Comparison of ENCODE assay signal across 27 mouse cellular contexts in the genomic region with DNA sequence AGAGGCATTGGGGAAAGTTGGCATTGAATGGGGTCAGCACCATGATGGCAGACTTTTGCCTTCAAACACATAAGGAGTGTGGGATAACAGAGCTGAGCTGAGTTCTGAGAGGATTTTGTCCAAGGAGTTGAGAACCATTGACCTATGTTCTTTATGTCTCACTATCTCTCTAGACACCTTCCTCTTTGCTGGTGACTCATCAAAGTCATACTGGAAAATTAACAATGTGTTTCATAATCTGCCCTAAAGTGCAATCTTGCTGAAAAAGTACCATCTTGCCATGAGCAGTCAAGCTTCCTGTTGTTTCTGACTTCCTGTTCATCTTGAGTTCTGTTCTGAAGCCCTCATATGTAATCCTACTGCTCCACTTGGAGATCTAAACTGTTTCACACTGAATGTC. TPM values are rescaled to one million over a fixed set of nuclear protein-coding genes. Genes with fewer than 3 reads are reported as not detected.
A peak's percentile ranks its signal among the peaks of the same experiment; 100 is the strongest.
DNase-seq lines count a peak whose midpoint lies in the region; ATAC-seq and TF ChIP-seq lines count a peak whose summit lies in the region.
"Had no signal": no experiment of that assay in that cellular context is flagged by ENCODE, and none has a peak within 500 bp of the region (broad histone marks: within the 10 kb centered on the region; RNA-seq: fewer than 3 reads in every experiment).

No protein-coding gene starts in this region.

- H3K36me3 ChIP-seq in G1E (replicated peaks) (no peaks in the 10 kb centered on the region), macrophage (ENCODE audit: inconsistent target) (no peaks in the 10 kb centered on the region)
- H3K36me3 ChIP-seq: embryonic facial prominence, embryonic 15.5 days; forebrain, embryonic 10.5 days; heart, embryonic 13.5 days had no signal

- TF ChIP-seq CTCF in G1E (IDR thresholded peaks at IDR 0.05; ENCODE audit: low read depth, low read length), result no peak

- no peaks in the 10 kb centered on the region for H3K27me3 ChIP-seq in G1E (ENCODE audit: insufficient read depth, low read length)
- H3K27me3 ChIP-seq: embryonic facial prominence, embryonic 15.5 days; heart, embryonic 13.5 days had no signal

- no peaks in the 10 kb centered on the region for H3K79me2 ChIP-seq in macrophage (ENCODE audit: inconsistent target)

- H3K9me3 ChIP-seq in G1E (replicated peaks), result no peaks in the 10 kb centered on the region
- H3K9me3 ChIP-seq: embryonic facial prominence, embryonic 15.5 days had no signal

- intact Hi-C loops in left cerebral cortex, postnatal 25 days (cut with DNase I), result no loop called here

- DNase-seq in 416B (ENCODE audit: low read depth), result peak; percentile 97
- peak; percentile 18 for DNase-seq in G1E (ENCODE audit: low spot score)
- DNase-seq in thymus, postnatal 14 days, result no peak
- DNase-seq in left cerebral cortex, postnatal 25 days (ENCODE audit: low spot score in 2 of 2), result no peak
- DNase-seq in cerebellum, adult 11-12 months, result no peak
- DNase-seq: adrenal gland, postnatal 25 days; cerebellum, postnatal 25 days; heart, postnatal 4 days; midbrain, embryonic 14.5 days; spleen, adult 18-20 months had no signal

- H3K27ac ChIP-seq in macrophage, result peak overlapping the region; percentile 95
- H3K27ac ChIP-seq: embryonic facial prominence, embryonic 15.5 days; forebrain, embryonic 10.5 days; heart, embryonic 13.5 days; kidney, postnatal 0 days had no signal

- H3K4me3 ChIP-seq in G1E (ENCODE audit: low read depth, low read length) (no peak overlapping the region), macrophage (ENCODE audit: inconsistent target) (no peak overlapping the region)
- H3K4me3 ChIP-seq: embryonic facial prominence, embryonic 15.5 days; forebrain, embryonic 10.5 days; heart, embryonic 13.5 days; myocyte had no signal

- H3K4me1 ChIP-seq in G1E (ENCODE audit: insufficient read depth, low read depth, low read length), result peaks cover 15% of the 10 kb centered on the region
- H3K4me1 ChIP-seq: embryonic facial prominence, embryonic 15.5 days; forebrain, embryonic 10.5 days; heart, embryonic 13.5 days had no signal

- peak; percentile 93 for ATAC-seq in G1E (ENCODE audit: extremely low read depth, insufficient number of reproducible peaks, low FRiP score, poor library complexity, severe bottlenecking)
- ATAC-seq in granulocyte monocyte progenitor cell, adult 5-6 weeks (replicated peaks; ENCODE audit: poor library complexity, severe bottlenecking), result peak; percentile 91
- no peak for ATAC-seq in erythroblast, adult 5-6 weeks (replicated peaks; ENCODE audit: low FRiP score, poor library complexity, severe bottlenecking)
- ATAC-seq: hindbrain, embryonic 16.5 days; intestine, embryonic 16.5 days had no signal

RNA-seq across cellular contexts. Expression of gene Clec4d, which starts 9.2 kb away (rescaled TPM):
- 18.9 and 28.7 TPM in 2 replicates for total RNA-seq in G1E (2014; fragmentation: Nextera tagmentation)
- 12.6 and 14.1 TPM in 2 replicates for total RNA-seq in G1E (2017)
- 0.44 and 0.91 TPM in 2 replicates for polyA plus RNA-seq in G1E (2012)
- 5.1 and 10.7 TPM in 2 replicates for total RNA-seq in granulocyte monocyte progenitor cell, adult 5-6 weeks (2014; fragmentation: Nextera tagmentation)
- total RNA-seq in granulocyte monocyte progenitor cell, adult 5-6 weeks (2017), result 5.8 and 7.8 TPM in 2 replicates
- 1,000 to 10,000 TPM in 8 of 26 experiments, 100 to 1,000 TPM in 18; 106 to 2,736 (median 498) TPM for total RNA-seq in macrophage (2018; cell fraction: chromatin; rRNA removed)
- 1,000 to 10,000 TPM in 4 of 26 experiments, 100 to 1,000 TPM in 22; 230 to 1,458 (median 586) TPM for total RNA-seq in macrophage (2018; cell fraction: cytosol; rRNA removed)
- total RNA-seq in macrophage (2018; cell fraction: nucleus; rRNA removed), result 1,000 to 10,000 TPM in 7 of 26 experiments, 100 to 1,000 TPM in 19; 113 to 1,952 (median 453) TPM
- 522 to 1,042 TPM (median 881 TPM) in 3 replicates for polyA plus RNA-seq in macrophage (2018)
- total RNA-seq in left cerebral cortex, postnatal 25 days (2021), result not detected
- total RNA-seq in erythroblast, adult 5-6 weeks (2015; ENCODE audit: low replicate concordance), result 1.9 and 8.8 TPM in 2 replicates
- total RNA-seq in erythroblast, adult 5-6 weeks (2017; ENCODE audit: low replicate concordance), result 10.2 and 11.8 TPM in 2 replicates
- total RNA-seq: gastrocnemius, adult 8-10 months; layer of hippocampus, postnatal 14 days; left cerebral cortex, postnatal 10 days had no signal
- polyA plus RNA-seq: forebrain, embryonic 10.5 days; heart, embryonic 13.5 days; hindbrain, embryonic 16.5 days; midbrain, embryonic 14.5 days; myocyte; neural tube, embryonic 14.5 days; stomach, embryonic 14.5 days had no signal

RNA-seq across cellular contexts. Expression of gene Clec4n, which starts 23.1 kb away (rescaled TPM):
- total RNA-seq in G1E (2014; fragmentation: Nextera tagmentation), result not detected in 2 replicates
- total RNA-seq in G1E (2017), result 1.5 and 3.5 TPM in 2 replicates
- not detected in 2 replicates for polyA plus RNA-seq in G1E (2012)
- not detected in 2 replicates for total RNA-seq in granulocyte monocyte progenitor cell, adult 5-6 weeks (2014; fragmentation: Nextera tagmentation)
- 0.57 TPM in 1 of 2 replicates, not detected in the other for total RNA-seq in granulocyte monocyte progenitor cell, adult 5-6 weeks (2017)
- total RNA-seq in macrophage (2018; cell fraction: chromatin; rRNA removed), result 100 to 1,000 TPM in 3 of 26 experiments, 10 to 100 TPM in 20, 1 to 10 TPM in 3; 4.9 to 246 (median 20.3) TPM
- total RNA-seq in macrophage (2018; cell fraction: cytosol; rRNA removed), result 100 to 1,000 TPM in 16 of 26 experiments, 10 to 100 TPM in 10; 39.3 to 367 (median 181) TPM
- 100 to 1,000 TPM in 12 of 26 experiments, 10 to 100 TPM in 14; 21.8 to 385 (median 70.8) TPM for total RNA-seq in macrophage (2018; cell fraction: nucleus; rRNA removed)
- 241 to 528 TPM (median 280 TPM) in 3 replicates for polyA plus RNA-seq in macrophage (2018)
- total RNA-seq in left cerebral cortex, postnatal 25 days (2021), result not detected
- 2.9 TPM in 1 of 2 replicates, not detected in the other for total RNA-seq in erythroblast, adult 5-6 weeks (2015; ENCODE audit: low replicate concordance)
- total RNA-seq in erythroblast, adult 5-6 weeks (2017; ENCODE audit: low replicate concordance), result 4.5 TPM in 1 of 2 replicates, not detected in the other
- total RNA-seq: left cerebral cortex, postnatal 10 days had no signal
- polyA plus RNA-seq: myocyte; neural tube, embryonic 14.5 days had no signal

RNA-seq across cellular contexts. Expression of gene Clec4e, which starts 36.9 kb away (rescaled TPM):
- total RNA-seq in G1E (2014; fragmentation: Nextera tagmentation) (20.8 and 24.5 TPM in 2 replicates), G1E (2017) (13.6 and 14.9 TPM in 2 replicates)
- polyA plus RNA-seq in G1E (2012) (0.20 and 0.29 TPM in 2 replicates), macrophage (2018) (12.6 to 34.8 TPM (median 12.7 TPM) in 3 replicates)
- 16.3 and 20.5 TPM in 2 replicates for total RNA-seq in granulocyte monocyte progenitor cell, adult 5-6 weeks (2014; fragmentation: Nextera tagmentation)
- 20.9 and 23.7 TPM in 2 replicates for total RNA-seq in granulocyte monocyte progenitor cell, adult 5-6 weeks (2017)
- total RNA-seq in macrophage (2018; cell fraction: chromatin; rRNA removed), result 1,000 to 10,000 TPM in 10 of 26 experiments, 100 to 1,000 TPM in 13, 10 to 100 TPM in 3; 12.1 to 3,481 (median 600) TPM
- total RNA-seq in macrophage (2018; cell fraction: cytosol; rRNA removed), result 1,000 to 10,000 TPM in 2 of 26 experiments, 100 to 1,000 TPM in 17, 10 to 100 TPM in 7; 12.4 to 1,445 (median 317) TPM
- total RNA-seq in macrophage (2018; cell fraction: nucleus; rRNA removed), result 1,000 to 10,000 TPM in 15 of 26 experiments, 100 to 1,000 TPM in 9, 10 to 100 TPM in 2; 22.2 to 4,021 (median 1,222) TPM
- not detected for total RNA-seq in left cerebral cortex, postnatal 25 days (2021)
- 7.3 and 9.0 TPM in 2 replicates for total RNA-seq in erythroblast, adult 5-6 weeks (2015; ENCODE audit: low replicate concordance)
- 8.1 and 8.5 TPM in 2 replicates for total RNA-seq in erythroblast, adult 5-6 weeks (2017; ENCODE audit: low replicate concordance)
- total RNA-seq: adrenal gland, postnatal 25 days; gastrocnemius, adult 8-10 months; heart, postnatal 4 days; layer of hippocampus, postnatal 14 days; left cerebral cortex, postnatal 10 days had no signal
- polyA plus RNA-seq: embryonic facial prominence, embryonic 15.5 days; forebrain, embryonic 10.5 days; hindbrain, embryonic 16.5 days; midbrain, embryonic 14.5 days; myocyte; neural tube, embryonic 14.5 days; stomach, embryonic 14.5 days had no signal

RNA-seq across cellular contexts. Expression of gene Vmn2r19, which starts 55.4 kb away (rescaled TPM):
- total RNA-seq in G1E (2014; fragmentation: Nextera tagmentation), result not detected in 2 replicates
- total RNA-seq in G1E (2017), result not detected in 2 replicates
- polyA plus RNA-seq in G1E (2012), result not detected in 2 replicates
- total RNA-seq in granulocyte monocyte progenitor cell, adult 5-6 weeks (2014; fragmentation: Nextera tagmentation), result not detected in 2 replicates
- total RNA-seq in granulocyte monocyte progenitor cell, adult 5-6 weeks (2017), result not detected in 2 replicates
- total RNA-seq in macrophage (2018; cell fraction: chromatin; rRNA removed), result not detected
- total RNA-seq in macrophage (2018; cell fraction: cytosol; rRNA removed), result not detected
- total RNA-seq in macrophage (2018; cell fraction: nucleus; rRNA removed), result not detected
- polyA plus RNA-seq in macrophage (2018), result not detected in 3 replicates
- total RNA-seq in left cerebral cortex, postnatal 25 days (2021), result not detected
- total RNA-seq in erythroblast, adult 5-6 weeks (2015; ENCODE audit: low replicate concordance), result not detected in 2 replicates
- not detected in 2 replicates for total RNA-seq in erythroblast, adult 5-6 weeks (2017; ENCODE audit: low replicate concordance)
- total RNA-seq: adrenal gland, postnatal 25 days; gastrocnemius, adult 8-10 months; heart, adult 18-20 months; heart, postnatal 4 days; layer of hippocampus, postnatal 14 days; left cerebral cortex, postnatal 10 days had no signal
- polyA plus RNA-seq: embryonic facial prominence, embryonic 15.5 days; forebrain, embryonic 10.5 days; heart, embryonic 13.5 days; hindbrain, embryonic 16.5 days; intestine, embryonic 16.5 days; kidney, postnatal 0 days; limb, embryonic 14.5 days; midbrain, embryonic 14.5 days; myocyte; neural tube, embryonic 14.5 days; stomach, embryonic 14.5 days had no signal

Comparison
In these comparisons a context has a peak if more than half of its experiments do, and no peak if none do; other contexts are left out.
1. DNase-seq: peak in 416B (single experiment) and G1E (single experiment); none in thymus, postnatal 14 days (single experiment), left cerebral cortex, postnatal 25 days (0 of 2) and cerebellum, adult 11-12 months (single experiment).
2. RNA of gene Clec4e, which starts 36.9 kb away (total RNA-seq): 16.3 to 23.7 TPM in granulocyte monocyte progenitor cell, adult 5-6 weeks, 13.6 to 24.5 TPM in G1E and 7.3 to 9.0 TPM in erythroblast, adult 5-6 weeks; not detected in left cerebral cortex, postnatal 25 days; every median in the first group is over 4 times any median in the second.